Mouse (Mus musculus) limb, embryonic 12.5 days (tissue): ENCODE results near the gene Crtac1. TPM values are rescaled to one million over a fixed set of nuclear protein-coding genes. Genes with fewer than 3 reads are reported as not detected.

Experiments used
- ATAC-seq: fragments of 200-750 bp; cut with Nextera tagmentation; 2 replicates; pipeline ENCODE4 v1.8.0; 2017; ENCODE audit warnings: low read depth, moderate TSS enrichment; ENCODE audit not compliant: insufficient number of reproducible peaks, insufficient read depth, low FRiP score, low TSS enrichment
- H3K27ac ChIP-seq: fragments of 300-500 bp; sonication (generic); 2 replicates; pipeline ENCODE4 v1.5.1; 2016; ENCODE audit warnings: mild to moderate bottlenecking, moderate library complexity
- H3K27me3 ChIP-seq: fragments of 300-500 bp; sonication (generic); 2 replicates; pipeline ENCODE4 v1.6.1; 2016; ENCODE audit warnings: mild to moderate bottlenecking, moderate library complexity
- H3K36me3 ChIP-seq: fragments of 300-500 bp; sonication (generic); 2 replicates; pipeline ENCODE4 v1.6.1; 2016; ENCODE audit warnings: mild to moderate bottlenecking, moderate library complexity
- H3K4me1 ChIP-seq: fragments of 300-500 bp; sonication (generic); replicated peaks from 2 replicates; pipeline ENCODE4 v1.6.1; 2016
- H3K4me2 ChIP-seq: fragments of 300-500 bp; sonication (generic); 2 replicates; pipeline ENCODE4 v1.6.1; 2016; ENCODE audit warnings: mild to moderate bottlenecking, moderate library complexity
- H3K4me3 ChIP-seq: fragments of 300-500 bp; sonication (generic); replicated peaks from 2 replicates; pipeline ENCODE4 v1.5.1; 2016; ENCODE audit warnings: mild to moderate bottlenecking
- H3K9ac ChIP-seq: fragments of 300-500 bp; sonication (generic); replicated peaks from 2 replicates; pipeline ENCODE4 v1.6.1; 2016; ENCODE audit warnings: mild to moderate bottlenecking, moderate library complexity
- H3K9me3 ChIP-seq: fragments of 300-500 bp; sonication (generic); 2 replicates; pipeline ENCODE4 v1.6.1; 2016; ENCODE audit warnings: mild to moderate bottlenecking, moderate library complexity
- WGBS: fragments of 180-500 bp; shearing (Covaris S2); methylation state at CpG from one replicate; pipeline ENCODE4 v1.1.7; 2016; 5-methylcytosine and 5-hydroxymethylcytosine counted together
- polyA plus RNA-seq: library from polyadenylated mRNA; unstranded; fragments of >200 nt; fragmentation: Nextera tagmentation; extraction: Ambion mirVana; gene quantifications from 2 replicates; pipeline ENCODE4 v1.2.1, GENCODE M21; 2016

The Crtac1 gene
- polyA plus RNA-seq, 1 experiment from 2014 or later, result 3.5 TPM

DNA sequence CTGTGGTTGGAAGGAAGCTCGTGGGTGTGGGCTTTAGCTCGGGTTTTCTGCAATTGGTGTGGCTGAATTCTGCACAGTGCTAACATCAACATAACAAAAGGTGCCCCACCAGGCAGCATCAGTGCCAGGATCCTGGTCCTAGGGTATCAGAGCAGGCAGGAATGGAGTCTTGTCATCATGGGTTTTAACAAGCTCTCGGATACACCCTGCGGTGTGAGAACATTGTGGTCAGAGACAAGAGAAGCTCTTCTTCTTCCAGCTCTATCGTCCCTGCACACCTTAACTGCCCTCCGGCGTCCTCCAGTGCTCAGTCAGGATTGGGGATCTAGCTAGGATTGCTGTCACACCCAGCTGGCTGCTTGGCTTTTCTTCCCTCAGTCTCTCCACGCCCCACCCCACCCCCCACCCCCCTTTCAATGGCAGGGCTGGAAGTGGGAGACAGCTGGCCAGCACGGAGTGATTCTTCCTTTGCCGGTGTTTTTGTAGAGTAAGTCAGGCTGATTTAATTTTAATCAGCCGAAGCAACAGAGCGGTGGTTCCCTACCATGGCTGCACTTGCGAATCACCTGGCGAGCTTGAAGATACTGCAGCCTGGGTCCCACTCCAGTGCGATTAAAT is 46.5 kb downstream of the Crtac1 start:
- Histone ChIP-seq H3K36me3 (no peaks in the 10 kb centered on the region), H3K4me2 (no peak overlapping the region), H3K9ac (no peak overlapping the region), H3K4me3 (no peak overlapping the region), H3K27me3 (peaks cover 65% of the 10 kb centered on the region), H3K27ac (no peak overlapping the region), H3K4me1 (peaks cover 11% of the 10 kb centered on the region), H3K9me3 (no peaks in the 10 kb centered on the region)
- 15% methylated on average over 15 of the region's 15 CpGs for WGBS
- no peak for ATAC-seq

DNA sequence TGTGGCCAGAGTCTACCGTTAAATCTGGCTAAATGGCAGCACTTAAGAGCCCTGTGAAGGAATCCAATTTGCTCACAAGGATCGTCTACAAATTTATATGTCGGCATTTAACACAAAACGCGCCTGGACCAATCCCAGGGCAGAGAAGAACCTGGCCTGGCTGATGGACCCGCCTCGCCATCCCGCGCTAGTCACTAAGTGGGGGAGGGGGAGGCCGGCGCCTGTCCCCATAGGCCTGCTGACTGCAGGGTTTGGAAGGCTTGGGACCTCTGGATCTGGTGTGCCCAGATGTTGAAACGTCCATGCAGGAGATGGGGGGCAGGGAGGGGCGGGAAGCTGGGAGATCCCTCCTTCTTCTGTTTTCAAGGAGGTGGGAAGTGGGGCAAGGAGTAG is 50.6 kb downstream of the Crtac1 start:
- H3K9me3 ChIP-seq, result no peaks in the 10 kb centered on the region
- WGBS, result under 1% methylated on average over 13 of the region's 13 CpGs
- H3K9ac ChIP-seq, result peak overlapping the region; percentile 32; the same call in 1 of the 2 replicates
- H3K27me3 ChIP-seq, result peaks cover 76% of the 10 kb centered on the region
- H3K27ac ChIP-seq, result no peak overlapping the region
- ATAC-seq, result no peak
- H3K36me3 ChIP-seq, result no peaks in the 10 kb centered on the region
- peak overlapping the region; percentile 52 for H3K4me2 ChIP-seq
- H3K4me1 ChIP-seq, result peaks cover 11% of the 10 kb centered on the region
- H3K4me3 ChIP-seq, result peak overlapping the region; percentile 23

GRCm38 (mm10) chr19:42380321-42380980 is 51.1 kb downstream of the Crtac1 start:
- H3K4me2 ChIP-seq, result peak overlapping the region; percentile 52
- no peak for ATAC-seq
- H3K27ac ChIP-seq, result no peak overlapping the region
- peak overlapping the region; percentile 23 for H3K4me3 ChIP-seq
- no peaks in the 10 kb centered on the region for H3K36me3 ChIP-seq
- peaks cover 70% of the 10 kb centered on the region for H3K27me3 ChIP-seq
- H3K9ac ChIP-seq, result peak overlapping the region; percentile 32; the same call in 1 of the 2 replicates
- 3% methylated on average over 25 of the region's 26 CpGs for WGBS
- H3K9me3 ChIP-seq, result no peaks in the 10 kb centered on the region
- H3K4me1 ChIP-seq, result peaks cover 11% of the 10 kb centered on the region

GRCm38 (mm10) chr19:42379798-42380197 is 51.8 kb downstream of the Crtac1 start:
- Histone ChIP-seq H3K4me1 (peaks cover 11% of the 10 kb centered on the region), H3K4me3 (no peak overlapping the region), H3K9ac (no peak overlapping the region), H3K4me2 (no peak overlapping the region), H3K36me3 (no peaks in the 10 kb centered on the region), H3K27ac (no peak overlapping the region), H3K9me3 (no peaks in the 10 kb centered on the region), H3K27me3 (peaks cover 64% of the 10 kb centered on the region)
- 46% methylated on average over 8 of the region's 8 CpGs for whole genome bisulfite sequencing
- ATAC-seq, result no peak

DNA sequence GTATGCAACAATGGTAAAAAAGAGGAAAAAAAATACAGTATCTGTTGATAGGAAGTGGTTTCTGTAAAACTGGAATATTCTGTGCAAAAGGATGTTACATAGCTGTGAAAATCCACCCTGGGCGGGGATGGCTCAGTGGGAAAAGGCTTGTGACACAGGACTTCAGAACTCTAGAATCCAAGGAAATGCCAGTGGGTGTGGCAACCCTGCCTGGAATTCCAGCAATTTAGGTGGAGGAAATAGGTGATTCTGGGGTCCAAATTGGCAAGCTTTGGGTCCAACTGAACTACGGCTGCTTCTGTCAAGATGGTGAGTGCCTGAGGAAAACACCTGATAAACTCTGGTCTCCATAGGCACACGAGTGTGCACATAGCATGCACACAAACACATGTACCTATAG is 54.4 kb downstream of the Crtac1 start:
- no peak overlapping the region for H3K9ac ChIP-seq
- no peak overlapping the region for H3K27ac ChIP-seq
- H3K4me2 ChIP-seq, result no peak overlapping the region
- H3K36me3 ChIP-seq, result no peaks in the 10 kb centered on the region
- ATAC-seq, result no peak
- no peaks in the 10 kb centered on the region for H3K9me3 ChIP-seq
- 76% methylated on average over 3 of the region's 3 CpGs for WGBS
- peaks cover 11% of the 10 kb centered on the region for H3K4me1 ChIP-seq
- no peak overlapping the region for H3K4me3 ChIP-seq
- H3K27me3 ChIP-seq, result peaks cover 38% of the 10 kb centered on the region

GRCm38 (mm10) chr19:42363551-42363950 is 68.0 kb downstream of the Crtac1 start:
- Histone ChIP-seq H3K36me3 (no peaks in the 10 kb centered on the region), H3K9ac (no peak overlapping the region), H3K27ac (peak overlapping the region; percentile 9; the same call in 1 of the 2 replicates), H3K4me3 (no peak overlapping the region), H3K4me1 (peaks cover 9% of the 10 kb centered on the region), H3K4me2 (no peak overlapping the region), H3K27me3 (no peaks in the 10 kb centered on the region), H3K9me3 (peaks cover 8% of the 10 kb centered on the region; the same call in 1 of the 2 replicates)
- no peak for ATAC-seq
- 78% methylated on average over 4 of the region's 4 CpGs for WGBS

GRCm38 (mm10) chr19:42358406-42358805 is 73.2 kb downstream of the Crtac1 start:
- Histone ChIP-seq H3K4me1 (peaks cover 24% of the 10 kb centered on the region), H3K9ac (no peak overlapping the region), H3K4me2 (no peak overlapping the region), H3K36me3 (no peaks in the 10 kb centered on the region), H3K27me3 (no peaks in the 10 kb centered on the region), H3K9me3 (peaks cover 8% of the 10 kb centered on the region; the same call in 1 of the 2 replicates), H3K27ac (no peak overlapping the region), H3K4me3 (no peak overlapping the region)
- 69% methylated on average over 7 of the region's 7 CpGs for WGBS
- no peak for ATAC-seq

- H3K27me3 ChIP-seq, result no peaks in the 10 kb centered on the region
- H3K4me2 ChIP-seq, result no peak overlapping the region
- WGBS, result 54% methylated on average over 5 of the region's 5 CpGs
- H3K9me3 ChIP-seq, result no peaks in the 10 kb centered on the region
- no peaks in the 10 kb centered on the region for H3K36me3 ChIP-seq
- H3K4me3 ChIP-seq, result no peak overlapping the region
- ATAC-seq, result no peak
- H3K27ac ChIP-seq, result no peak overlapping the region
- no peak overlapping the region for H3K9ac ChIP-seq
- peaks cover 22% of the 10 kb centered on the region for H3K4me1 ChIP-seq
Measured at GRCm38 (mm10) chr19:42356854-42357253, 74.7 kb downstream of the Crtac1 start.

- H3K4me3 ChIP-seq, result no peak overlapping the region
- no peak for ATAC-seq
- H3K4me1 ChIP-seq, result peaks cover 22% of the 10 kb centered on the region
- H3K4me2 ChIP-seq, result no peak overlapping the region
- WGBS, result 89% methylated on average over 16 of the region's 16 CpGs
- no peaks in the 10 kb centered on the region for H3K9me3 ChIP-seq
- H3K36me3 ChIP-seq, result no peaks in the 10 kb centered on the region
- H3K27me3 ChIP-seq, result no peaks in the 10 kb centered on the region
- H3K27ac ChIP-seq, result no peak overlapping the region
- no peak overlapping the region for H3K9ac ChIP-seq
Measured at GRCm38 (mm10) chr19:42355476-42355875, 76.1 kb downstream of the Crtac1 start.

- 53% methylated on average over 6 of the region's 6 CpGs for WGBS
- Histone ChIP-seq H3K4me1 (0 out of 2 replicates have a peak, but pooled peaks cover 6% of the 10 kb centered on the region), H3K9ac (no peak overlapping the region), H3K27ac (no peak overlapping the region), H3K4me2 (no peak overlapping the region), H3K4me3 (no peak overlapping the region), H3K36me3 (no peaks in the 10 kb centered on the region), H3K27me3 (no peaks in the 10 kb centered on the region), H3K9me3 (no peaks in the 10 kb centered on the region; the same call in 1 of the 2 replicates)
- ATAC-seq, result no peak
Measured at GRCm38 (mm10) chr19:42341183-42341582, 90.4 kb downstream of the Crtac1 start.

GRCm38 (mm10) chr19:42332081-42332736 is 99.4 kb downstream of the Crtac1 start:
- Histone ChIP-seq H3K4me2 (no peak overlapping the region), H3K27me3 (peaks cover 10% of the 10 kb centered on the region; the same call in 1 of the 2 replicates), H3K4me3 (no peak overlapping the region), H3K9ac (no peak overlapping the region), H3K27ac (no peak overlapping the region), H3K4me1 (no peaks in the 10 kb centered on the region), H3K36me3 (no peaks in the 10 kb centered on the region), H3K9me3 (no peaks in the 10 kb centered on the region)
- ATAC-seq, result no peak
- WGBS, result 56% methylated on average over 9 of the region's 9 CpGs
